Mouse (Mus musculus) midbrain, embryonic 12.5 days (tissue): ENCODE measurements around the gene Trip10. TPM values are rescaled to one million over a fixed set of nuclear protein-coding genes. Genes with fewer than 3 reads are reported as not detected.
A peak's percentile ranks its signal among the peaks of the same experiment; 100 is the strongest.

ENCODE experiments used
- ATAC-seq: fragments of 200-750 bp; cut with Nextera tagmentation; 2 replicates; pipeline ENCODE4 v1.8.0; 2017; ENCODE audit warnings: low read depth, moderate TSS enrichment, moderate library complexity; ENCODE audit not compliant: low FRiP score
- H3K27ac ChIP-seq: fragments of 300-500 bp; sonication (generic); replicated peaks from 2 replicates; pipeline ENCODE4 v1.5.1; 2016; ENCODE audit warnings: mild to moderate bottlenecking
- H3K27me3 ChIP-seq: fragments of 300-500 bp; sonication (generic); 2 replicates; pipeline ENCODE4 v1.6.1; 2016; ENCODE audit warnings: mild to moderate bottlenecking
- H3K36me3 ChIP-seq: fragments of 300-500 bp; sonication (generic); 2 replicates; pipeline ENCODE4 v1.6.1; 2016
- H3K4me1 ChIP-seq: fragments of 300-500 bp; sonication (generic); 2 replicates; pipeline ENCODE4 v1.6.1; 2016
- H3K4me2 ChIP-seq: fragments of 300-500 bp; sonication (generic); replicated peaks from 2 replicates; pipeline ENCODE4 v1.6.1; 2016; ENCODE audit warnings: mild to moderate bottlenecking, moderate library complexity
- H3K4me3 ChIP-seq: fragments of 300-500 bp; sonication (generic); 2 replicates; pipeline ENCODE4 v1.5.1; 2016; ENCODE audit warnings: mild to moderate bottlenecking
- H3K9ac ChIP-seq: fragments of 300-500 bp; sonication (generic); replicated peaks from 2 replicates; pipeline ENCODE4 v1.6.1; 2016; ENCODE audit warnings: mild to moderate bottlenecking, moderate library complexity
- H3K9me3 ChIP-seq: fragments of 300-500 bp; sonication (generic); 2 replicates; pipeline ENCODE4 v1.6.1; 2016; ENCODE audit warnings: mild to moderate bottlenecking
- WGBS: fragments of 180-500 bp; shearing (Covaris S2); methylation state at CpG from one replicate; pipeline ENCODE4 v1.1.7; 2016; 5-methylcytosine and 5-hydroxymethylcytosine counted together
- polyA plus RNA-seq: library from polyadenylated mRNA; unstranded; fragments of >200 nt; fragmentation: Nextera tagmentation; extraction: Ambion mirVana; gene quantifications from 2 replicates; pipeline ENCODE4 v1.2.1, GENCODE M21; 2016

The Trip10 gene
- polyA plus RNA-seq, 1 experiment from 2014 or later: 26.6 TPM

DNA sequence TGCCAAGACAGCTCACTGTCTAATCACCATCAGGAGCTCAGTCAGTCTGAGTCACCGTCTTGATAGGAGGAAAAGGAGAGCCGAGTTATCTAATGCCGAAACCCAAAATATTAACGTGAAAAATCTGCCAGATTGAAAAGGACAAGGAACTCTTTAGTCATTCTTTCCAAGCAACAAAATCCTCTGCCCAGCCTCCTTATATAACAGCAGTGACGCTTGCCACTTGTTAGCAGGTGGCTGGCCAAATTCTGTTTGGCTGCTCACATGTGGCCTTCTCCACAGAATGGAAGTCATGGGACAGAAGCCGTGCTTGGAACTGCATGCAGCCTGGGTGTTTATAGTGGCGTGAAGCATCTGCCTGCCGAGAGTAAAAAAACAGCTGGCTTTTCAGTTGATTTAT lies 10.5 kb downstream of the Trip10 start:
- Histone ChIP-seq H3K4me3 (no peak overlapping the region), H3K27me3 (no peaks in the 10 kb centered on the region), H3K9ac (no peak overlapping the region), H3K4me1 (no peaks in the 10 kb centered on the region), H3K9me3 (no peaks in the 10 kb centered on the region), H3K4me2 (no peak overlapping the region), H3K27ac (no peak overlapping the region), H3K36me3 (peaks cover 72% of the 10 kb centered on the region)
- 95% methylated on average over 8 of the region's 8 CpGs for WGBS
- no peak for ATAC-seq

DNA sequence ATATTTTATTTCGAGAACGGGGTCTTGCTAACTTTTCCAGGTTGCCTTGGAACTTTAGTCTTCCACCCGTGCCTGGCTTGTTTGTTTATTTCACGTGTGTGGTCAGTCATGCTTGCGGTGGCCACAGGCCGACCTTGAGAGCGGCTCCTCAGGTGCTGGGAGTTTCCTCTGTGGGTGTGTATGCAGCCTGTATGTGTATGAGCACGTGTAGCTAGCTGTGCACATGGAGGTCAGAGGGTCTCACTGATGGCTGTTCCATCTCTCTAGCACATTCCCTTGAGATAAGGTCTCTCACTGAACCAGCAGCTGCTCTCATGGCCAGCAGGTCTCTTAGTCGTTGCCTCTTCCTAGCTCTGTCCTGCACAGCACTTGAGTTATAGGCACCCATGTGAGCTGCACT lies 11.1 kb downstream of the Trip10 start:
- H3K36me3 ChIP-seq: peaks cover 66% of the 10 kb centered on the region
- no peak overlapping the region for H3K4me3 ChIP-seq
- ATAC-seq: no peak
- H3K4me2 ChIP-seq: no peak overlapping the region
- no peak overlapping the region for H3K27ac ChIP-seq
- no peaks in the 10 kb centered on the region for H3K27me3 ChIP-seq
- H3K9ac ChIP-seq: no peak overlapping the region
- no peaks in the 10 kb centered on the region for H3K4me1 ChIP-seq
- H3K9me3 ChIP-seq: no peaks in the 10 kb centered on the region
- 93% methylated on average over 9 of the region's 9 CpGs for WGBS

DNA sequence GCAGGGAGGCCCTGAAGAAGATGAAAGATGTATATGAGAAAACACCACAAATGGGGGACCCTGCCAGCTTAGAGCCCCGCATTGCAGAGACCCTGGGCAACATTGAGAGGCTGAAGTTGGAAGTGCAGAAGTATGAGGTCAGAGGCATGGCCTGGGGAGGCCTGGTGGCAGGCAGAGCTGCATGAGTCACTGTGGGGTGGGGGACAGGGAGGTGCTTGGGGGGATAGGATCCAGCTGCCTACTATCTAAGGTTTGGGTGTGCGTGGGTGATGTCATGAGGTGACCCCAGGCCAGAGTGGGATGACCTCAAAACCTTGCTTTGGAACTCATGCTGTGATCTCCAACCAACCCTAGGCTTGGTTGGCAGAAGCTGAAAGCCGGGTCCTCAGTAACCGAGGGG lies 12.0 kb downstream of the Trip10 start:
- Histone ChIP-seq H3K4me1 (no peaks in the 10 kb centered on the region), H3K9ac (no peak overlapping the region), H3K27me3 (no peaks in the 10 kb centered on the region), H3K4me2 (no peak overlapping the region), H3K36me3 (peaks cover 63% of the 10 kb centered on the region), H3K9me3 (no peaks in the 10 kb centered on the region), H3K27ac (no peak overlapping the region), H3K4me3 (no peak overlapping the region)
- WGBS: 95% methylated on average over 4 of the region's 4 CpGs
- ATAC-seq: no peak

DNA sequence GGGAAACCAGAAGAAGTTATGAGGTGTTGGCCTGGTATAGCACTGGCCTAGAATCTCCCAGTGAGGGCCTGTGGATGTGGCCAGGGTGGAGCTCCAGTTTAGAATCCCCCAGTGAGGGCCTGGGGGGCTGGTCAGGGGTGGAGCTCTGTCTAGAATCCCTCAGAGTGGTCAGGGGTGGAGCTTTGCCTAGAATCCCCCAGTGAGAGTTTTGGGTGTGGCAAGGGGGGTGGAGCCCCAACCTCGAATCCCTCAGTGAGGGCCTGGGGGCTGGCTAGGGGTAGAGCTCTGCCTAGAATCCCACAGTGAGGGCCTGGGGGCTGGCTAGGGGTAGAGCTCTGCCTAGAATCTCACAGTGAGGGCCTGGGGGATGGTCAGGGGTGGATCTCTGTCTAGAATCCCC lies 12.5 kb downstream of the Trip10 start:
- Histone ChIP-seq H3K4me3 (no peak overlapping the region), H3K36me3 (peaks cover 59% of the 10 kb centered on the region), H3K4me2 (no peak overlapping the region), H3K27ac (no peak overlapping the region), H3K9ac (no peak overlapping the region), H3K4me1 (no peaks in the 10 kb centered on the region), H3K9me3 (no peaks in the 10 kb centered on the region), H3K27me3 (no peaks in the 10 kb centered on the region)
- ATAC-seq: no peak
- 60% methylated on average over 1 of the region's 1 CpGs for WGBS

DNA sequence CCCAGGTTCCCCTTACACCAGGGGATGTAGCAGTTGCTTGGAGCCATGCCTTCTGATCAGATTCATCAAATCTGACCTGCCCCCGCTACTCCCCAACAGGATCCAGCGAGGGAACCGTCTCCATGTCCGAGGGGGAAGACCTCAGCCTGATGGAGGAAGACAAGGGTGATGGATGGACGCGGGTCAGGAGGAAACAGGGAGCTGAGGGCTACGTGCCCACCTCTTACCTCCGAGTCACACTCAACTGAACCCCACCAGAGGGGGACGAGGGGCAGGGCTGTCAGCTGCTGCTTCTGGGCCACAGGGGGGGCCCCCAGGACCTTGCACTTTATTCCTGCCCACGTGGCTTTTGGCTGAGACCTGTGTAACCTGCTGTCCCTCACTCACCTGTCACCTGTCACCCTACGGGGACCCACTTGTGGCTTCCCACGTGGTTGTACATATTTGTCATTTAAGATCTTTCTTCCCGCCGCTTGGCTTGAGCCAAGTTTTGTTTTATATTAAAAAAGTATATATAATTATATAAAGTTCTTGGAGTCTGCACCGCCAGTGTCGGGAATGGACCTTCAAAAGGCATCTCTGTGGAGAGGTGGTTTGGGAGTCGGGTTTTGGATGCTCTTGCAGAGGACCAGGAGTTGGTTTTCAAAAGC lies 13.8 kb downstream of the Trip10 start:
- no peak overlapping the region for H3K27ac ChIP-seq
- no peak for ATAC-seq
- WGBS: 92% methylated on average over 17 of the region's 17 CpGs
- no peaks in the 10 kb centered on the region for H3K9me3 ChIP-seq
- no peaks in the 10 kb centered on the region for H3K27me3 ChIP-seq
- no peaks in the 10 kb centered on the region for H3K4me1 ChIP-seq
- H3K4me2 ChIP-seq: no peak overlapping the region
- H3K4me3 ChIP-seq: no peak overlapping the region
- no peak overlapping the region for H3K9ac ChIP-seq
- peaks cover 49% of the 10 kb centered on the region for H3K36me3 ChIP-seq

DNA sequence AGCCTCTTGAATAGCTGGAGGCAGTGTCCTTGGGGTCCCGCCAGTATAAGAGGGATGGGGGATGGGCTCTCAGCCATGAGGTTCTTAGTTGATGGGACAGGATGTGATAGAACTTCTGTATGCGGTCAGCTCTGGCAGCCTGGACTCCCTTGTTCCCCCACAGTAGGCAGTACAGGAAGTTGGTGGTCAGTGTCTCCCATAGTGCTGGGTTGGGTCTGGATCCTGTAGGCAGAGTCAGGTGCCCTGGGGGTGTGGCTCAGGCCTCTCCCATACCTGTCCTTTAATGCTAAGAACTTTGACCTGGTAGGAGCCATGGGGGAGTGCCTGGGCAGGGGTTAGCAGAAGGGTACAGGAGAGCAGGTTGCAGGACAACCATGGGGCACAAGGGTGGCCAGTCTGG lies 14.9 kb downstream of the Trip10 start:
- Histone ChIP-seq H3K27me3 (no peaks in the 10 kb centered on the region), H3K27ac (no peak overlapping the region), H3K4me2 (no peak overlapping the region), H3K4me3 (no peak overlapping the region), H3K9ac (no peak overlapping the region), H3K36me3 (peaks cover 40% of the 10 kb centered on the region), H3K4me1 (no peaks in the 10 kb centered on the region), H3K9me3 (no peaks in the 10 kb centered on the region)
- ATAC-seq: no peak
- 76% methylated on average over 2 of the region's 2 CpGs for WGBS

DNA sequence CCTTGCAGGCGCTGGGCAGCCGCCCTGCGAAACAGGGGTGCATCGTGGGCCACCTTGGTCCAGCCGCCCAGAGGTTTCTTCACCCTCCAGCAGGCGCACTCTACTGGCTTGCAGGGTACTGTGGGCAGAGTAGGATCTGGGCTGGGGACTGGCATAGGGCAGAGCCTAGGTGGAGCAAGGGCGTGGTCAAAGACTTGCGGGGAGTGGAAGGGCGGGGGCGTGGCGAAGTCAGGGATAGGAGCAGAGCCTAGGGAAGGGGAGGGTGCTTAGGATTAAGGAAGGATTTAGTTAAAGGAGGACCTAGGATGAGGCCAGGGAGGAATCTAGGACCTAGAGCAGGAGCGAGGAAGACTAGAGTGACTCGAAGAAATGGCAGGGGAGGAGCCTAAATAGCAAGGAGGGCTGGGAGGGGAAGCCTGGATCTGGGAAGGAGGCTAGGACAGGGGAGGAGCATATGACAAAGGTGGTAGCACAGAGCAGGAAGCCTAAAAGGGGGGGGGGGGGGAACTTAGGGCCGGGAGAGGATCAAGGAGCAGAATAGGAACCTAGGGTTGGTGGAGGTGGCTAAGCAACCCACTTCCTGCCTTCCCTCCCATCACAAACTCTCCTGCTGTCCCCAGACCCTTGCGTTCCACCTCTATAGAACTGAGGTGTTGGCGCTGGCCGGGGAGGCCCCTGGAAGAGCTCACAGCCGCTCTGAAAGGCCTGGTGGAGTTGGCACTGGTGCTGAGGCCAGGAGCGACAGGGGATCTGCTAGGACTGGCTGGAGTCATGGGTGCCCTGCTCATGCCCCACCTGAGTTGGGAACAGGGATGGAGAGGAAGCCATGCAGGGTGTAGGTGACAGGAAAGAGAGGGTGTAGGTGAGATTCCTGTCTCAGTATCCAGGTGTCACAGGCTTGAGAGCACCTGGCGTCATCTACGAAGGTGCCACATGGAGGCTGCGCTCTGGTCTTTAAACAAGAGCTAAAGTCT lies 16.0 kb downstream of the Trip10 start:
- Histone ChIP-seq H3K27ac (no peak overlapping the region), H3K36me3 (peaks cover 34% of the 10 kb centered on the region), H3K9ac (no peak overlapping the region), H3K27me3 (no peaks in the 10 kb centered on the region), H3K9me3 (no peaks in the 10 kb centered on the region), H3K4me2 (no peak overlapping the region), H3K4me3 (no peak overlapping the region), H3K4me1 (no peaks in the 10 kb centered on the region)
- WGBS: 30% methylated on average over 21 of the region's 22 CpGs
- peak; percentile 45; the same call in 1 of the 2 replicates for ATAC-seq

DNA sequence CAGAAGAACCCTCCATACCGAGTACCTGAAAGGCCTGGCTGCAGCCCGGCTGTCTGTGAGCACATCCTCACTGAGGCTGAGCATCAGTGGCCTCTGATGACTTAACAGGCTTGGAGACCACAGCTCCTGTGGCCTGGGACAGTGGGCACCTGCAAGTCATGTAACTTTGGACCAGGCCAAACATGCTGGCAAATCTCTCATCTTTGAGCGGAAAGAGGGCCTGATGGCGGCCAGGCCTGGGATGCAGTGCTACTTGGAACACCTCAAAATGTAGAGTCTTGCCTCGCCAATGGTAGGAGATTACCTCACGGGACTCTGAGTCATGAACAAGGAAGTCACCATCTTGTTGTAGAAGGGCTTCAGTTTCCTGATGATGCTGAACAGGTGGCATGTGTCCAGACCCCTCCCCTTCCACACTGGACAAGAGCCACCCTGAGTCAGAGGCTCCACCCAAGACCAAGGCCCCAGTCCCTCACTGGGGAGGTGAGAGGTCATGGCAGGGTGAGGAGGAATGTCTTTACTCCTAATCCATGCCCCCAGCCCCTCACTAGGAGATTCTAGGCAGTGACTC lies 18.4 kb downstream of the Trip10 start:
- Histone ChIP-seq H3K4me3 (no peak overlapping the region), H3K9ac (no peak overlapping the region), H3K36me3 (peaks cover 10% of the 10 kb centered on the region), H3K9me3 (no peaks in the 10 kb centered on the region), H3K4me1 (no peaks in the 10 kb centered on the region), H3K27ac (no peak overlapping the region), H3K4me2 (no peak overlapping the region), H3K27me3 (peaks cover 14% of the 10 kb centered on the region)
- 91% methylated on average over 6 of the region's 6 CpGs for WGBS
- no peak for ATAC-seq

DNA sequence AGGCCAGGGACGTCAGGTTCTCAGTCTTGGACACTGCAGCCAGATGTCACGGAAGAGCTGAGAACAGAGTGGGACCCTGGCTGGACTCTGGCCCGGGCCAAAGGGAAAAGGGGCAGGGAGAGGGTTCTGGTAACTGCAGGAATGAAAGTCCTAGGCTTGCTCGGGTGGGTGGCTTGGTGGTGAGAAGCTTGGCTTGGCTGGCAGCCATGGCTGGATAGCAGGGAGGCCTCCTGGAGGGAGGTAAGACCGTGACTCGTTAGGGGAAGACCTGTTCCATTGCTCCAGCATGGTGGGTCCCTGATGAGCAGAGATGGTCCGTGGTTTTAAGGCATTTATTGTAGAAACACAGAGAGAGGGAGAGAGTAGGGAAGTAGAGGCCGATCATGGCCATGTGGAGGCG lies 22.0 kb downstream of the Trip10 start:
- no peak overlapping the region for H3K4me3 ChIP-seq
- H3K9me3 ChIP-seq: no peaks in the 10 kb centered on the region
- H3K36me3 ChIP-seq: no peaks in the 10 kb centered on the region
- H3K4me2 ChIP-seq: no peak overlapping the region
- 71% methylated on average over 8 of the region's 9 CpGs for whole genome bisulfite sequencing
- H3K27ac ChIP-seq: no peak overlapping the region
- peaks cover 50% of the 10 kb centered on the region for H3K27me3 ChIP-seq
- H3K9ac ChIP-seq: no peak overlapping the region
- H3K4me1 ChIP-seq: peaks cover 14% of the 10 kb centered on the region
- no peak for ATAC-seq

DNA sequence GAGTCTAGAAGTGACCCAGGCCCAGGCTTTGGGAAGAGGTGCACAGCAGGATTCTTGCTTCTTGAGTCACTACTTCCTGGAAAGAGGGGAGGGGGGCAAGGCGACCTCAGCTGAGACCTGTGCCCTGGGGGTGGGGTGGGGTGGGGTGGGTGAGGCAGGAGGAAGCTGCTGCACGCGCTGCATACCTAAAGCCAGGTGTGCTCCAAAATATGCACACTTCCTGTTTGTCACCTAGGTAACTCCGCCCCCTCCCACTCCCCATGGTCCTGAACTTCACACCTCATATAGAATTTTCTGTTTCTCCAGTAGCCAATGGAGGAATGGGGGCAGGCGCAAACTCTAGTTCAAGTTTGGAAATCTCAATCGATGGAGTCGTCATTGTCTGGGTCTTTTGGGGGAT lies 24.6 kb downstream of the Trip10 start:
- no peak for ATAC-seq
- H3K27me3 ChIP-seq: peaks cover 58% of the 10 kb centered on the region
- 52% methylated on average over 6 of the region's 7 CpGs for WGBS

DNA sequence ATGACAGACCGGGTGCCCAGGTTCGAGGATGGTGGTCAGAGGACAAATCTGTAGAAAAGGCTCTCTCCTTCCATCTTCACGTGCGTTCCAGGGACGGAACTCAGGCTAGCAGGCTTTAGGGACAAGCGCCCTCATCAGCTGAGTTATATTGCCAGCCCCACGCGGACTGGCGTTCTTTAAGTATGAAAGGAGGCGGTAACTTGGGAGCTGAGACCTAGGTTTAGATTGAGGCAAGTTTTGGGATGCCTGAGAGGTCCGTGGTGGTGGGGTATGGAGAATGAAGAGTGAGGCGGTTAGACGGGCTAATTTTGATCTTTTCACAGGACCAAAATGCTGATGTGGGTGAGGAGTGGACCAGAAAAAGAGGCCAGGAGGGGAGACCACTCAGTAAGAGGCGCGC lies 25.4 kb downstream of the Trip10 start:
- H3K27me3 ChIP-seq: peaks cover 60% of the 10 kb centered on the region
- H3K9ac ChIP-seq: no peak overlapping the region
- H3K4me2 ChIP-seq: peak overlapping the region; percentile 58
- WGBS: 5% methylated on average over 15 of the region's 15 CpGs
- peak overlapping the region; percentile 43 for H3K4me3 ChIP-seq
- no peaks in the 10 kb centered on the region for H3K9me3 ChIP-seq
- H3K27ac ChIP-seq: no peak overlapping the region
- peaks cover 19% of the 10 kb centered on the region for H3K4me1 ChIP-seq
- ATAC-seq: no peak
- no peaks in the 10 kb centered on the region for H3K36me3 ChIP-seq

More for the DNA sequence above, 24.6 kb downstream of the Trip10 start:
- Histone ChIP-seq H3K9me3 (no peaks in the 10 kb centered on the region), H3K9ac (no peak overlapping the region), H3K4me1 (peaks cover 19% of the 10 kb centered on the region), H3K27ac (no peak overlapping the region), H3K36me3 (no peaks in the 10 kb centered on the region), H3K4me3 (no peak overlapping the region), H3K4me2 (no peak overlapping the region)
